Mouse (Mus musculus): Measurements from ENCODE around the gene 4933406M09Rik. TPM values are rescaled to one million over a fixed set of nuclear protein-coding genes. Genes with fewer than 3 reads are reported as not detected.

Gene 4933406M09Rik
- polyA plus RNA-seq, 1 experiment from 2014 or later = not detected

GRCm38 (mm10) chr1:134353326-134353725 lies 32.4 kb upstream of the 4933406M09Rik start:
- Histone ChIP-seq H3K27ac (no peak overlapping the region), H3K9me3 (no peaks in the 10 kb centered on the region), H3K4me1 (replicated peaks) (no peaks in the 10 kb centered on the region), H3K27me3 (ENCODE audit: insufficient read depth, poor library complexity, severe bottlenecking) (no peaks in the 10 kb centered on the region), H3K36me3 (peaks cover 97% of the 10 kb centered on the region), H3K4me3 (no peak overlapping the region)
- no peak for DNase-seq (ENCODE audit: low spot score)
- WGBS = 97% methylated on average over 2 of the region's 2 CpGs

- no peak overlapping the region for H3K27ac ChIP-seq
- no peak overlapping the region for H3K4me3 ChIP-seq
- H3K27me3 ChIP-seq (ENCODE audit: insufficient read depth, poor library complexity, severe bottlenecking) = no peaks in the 10 kb centered on the region
- 91% methylated on average over 4 of the region's 4 CpGs for WGBS
- H3K4me1 ChIP-seq (replicated peaks) = peaks cover 13% of the 10 kb centered on the region
- no peaks in the 10 kb centered on the region for H3K9me3 ChIP-seq
- H3K36me3 ChIP-seq = peaks cover 81% of the 10 kb centered on the region
- no peak for DNase-seq (ENCODE audit: low spot score)
Measured at GRCm38 (mm10) chr1:134357461-134357860, 28.3 kb upstream of the 4933406M09Rik start.

- Histone ChIP-seq H3K4me3 (peak overlapping the region; percentile 95), H3K9me3 (no peaks in the 10 kb centered on the region), H3K27me3 (ENCODE audit: insufficient read depth, poor library complexity, severe bottlenecking) (no peaks in the 10 kb centered on the region), H3K27ac (no peak overlapping the region), H3K4me1 (replicated peaks) (peaks cover 16% of the 10 kb centered on the region), H3K36me3 (peaks cover 49% of the 10 kb centered on the region)
- 88% methylated on average over 7 of the region's 7 CpGs for WGBS
- DNase-seq (ENCODE audit: low spot score) = no peak
Measured at GRCm38 (mm10) chr1:134360656-134361055, 25.1 kb upstream of the 4933406M09Rik start.

DNA sequence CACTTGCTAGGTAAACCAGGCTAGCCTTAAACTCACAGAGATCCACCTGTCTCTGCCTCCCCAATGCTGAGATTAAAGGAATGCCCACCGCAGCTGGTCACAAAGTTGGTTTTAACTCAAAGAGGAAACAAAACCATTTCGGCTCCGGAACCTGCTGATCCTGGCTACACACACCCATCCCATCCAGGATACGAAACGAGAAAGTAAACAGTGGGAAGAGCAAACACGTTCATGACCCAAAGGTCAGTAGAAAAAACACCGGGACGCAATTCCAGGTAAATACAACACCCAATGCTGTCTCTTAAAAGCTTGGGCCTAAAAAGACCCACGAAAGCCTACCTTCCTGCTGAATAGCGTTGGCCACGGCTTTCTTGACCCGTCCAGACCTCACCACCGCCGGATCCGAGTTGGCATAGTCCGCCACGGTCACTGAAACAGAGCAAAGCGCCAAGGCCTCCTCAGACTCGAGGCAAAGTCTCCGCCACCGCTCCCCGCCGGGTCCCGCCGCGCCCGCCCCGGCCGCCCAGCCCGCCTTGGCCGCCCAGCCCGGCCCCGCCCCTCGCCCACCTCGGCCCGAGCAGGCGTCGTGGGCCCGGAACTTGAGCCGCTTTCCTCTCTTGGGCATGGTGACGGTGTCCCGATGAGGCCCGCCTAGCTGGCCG lies 24.4 kb upstream of the 4933406M09Rik start:
- Histone ChIP-seq H3K9me3 (no peaks in the 10 kb centered on the region), H3K27me3 (ENCODE audit: insufficient read depth, poor library complexity, severe bottlenecking) (no peaks in the 10 kb centered on the region), H3K27ac (peak overlapping the region; percentile 96), H3K36me3 (peaks cover 43% of the 10 kb centered on the region), H3K4me3 (peak overlapping the region; percentile 95), H3K4me1 (replicated peaks) (peaks cover 16% of the 10 kb centered on the region)
- 2% methylated on average over 44 of the region's 44 CpGs for WGBS
- DNase-seq (ENCODE audit: low spot score) = no peak

- peaks cover 16% of the 10 kb centered on the region for H3K4me1 ChIP-seq (replicated peaks)
- H3K4me3 ChIP-seq = peak within 1 kb of the TSS; percentile 95
- peak; percentile 96 for DNase-seq (ENCODE audit: low spot score)
- peak within 1 kb of the TSS; percentile 96 for H3K27ac ChIP-seq
- WGBS = under 1% methylated on average over 38 of the region's 38 CpGs
- H3K27me3 ChIP-seq (ENCODE audit: insufficient read depth, poor library complexity, severe bottlenecking) = no peaks in the 10 kb centered on the region
- peaks cover 38% of the 10 kb centered on the region for H3K36me3 ChIP-seq
- H3K9me3 ChIP-seq = no peaks in the 10 kb centered on the region
Measured at GRCm38 (mm10) chr1:134361857-134362212, 23.9 kb upstream of the 4933406M09Rik start, which contains the start of gene Tmem183a. Gene Tmem183a (minus strand): TSS chr1:134361979.

GRCm38 (mm10) chr1:134363194-134363593 lies 22.5 kb upstream of the 4933406M09Rik start:
- H3K36me3 ChIP-seq = peaks cover 24% of the 10 kb centered on the region
- peaks cover 16% of the 10 kb centered on the region for H3K4me1 ChIP-seq (replicated peaks)
- DNase-seq (ENCODE audit: low spot score) = no peak
- 84% methylated on average over 4 of the region's 4 CpGs for WGBS
- no peak overlapping the region for H3K27ac ChIP-seq
- no peak overlapping the region for H3K4me3 ChIP-seq
- H3K9me3 ChIP-seq = no peaks in the 10 kb centered on the region
- H3K27me3 ChIP-seq (ENCODE audit: insufficient read depth, poor library complexity, severe bottlenecking) = no peaks in the 10 kb centered on the region

- no peaks in the 10 kb centered on the region for H3K27me3 ChIP-seq (ENCODE audit: insufficient read depth, poor library complexity, severe bottlenecking)
- peaks cover 2% of the 10 kb centered on the region for H3K36me3 ChIP-seq
- WGBS = 66% methylated on average over 5 of the region's 5 CpGs
- no peak overlapping the region for H3K4me3 ChIP-seq
- H3K4me1 ChIP-seq (replicated peaks) = peaks cover 14% of the 10 kb centered on the region
- no peak for DNase-seq (ENCODE audit: low spot score)
- no peak overlapping the region for H3K27ac ChIP-seq
- peaks cover 8% of the 10 kb centered on the region for H3K9me3 ChIP-seq
Measured at GRCm38 (mm10) chr1:134365491-134365890, 20.2 kb upstream of the 4933406M09Rik start.

DNA sequence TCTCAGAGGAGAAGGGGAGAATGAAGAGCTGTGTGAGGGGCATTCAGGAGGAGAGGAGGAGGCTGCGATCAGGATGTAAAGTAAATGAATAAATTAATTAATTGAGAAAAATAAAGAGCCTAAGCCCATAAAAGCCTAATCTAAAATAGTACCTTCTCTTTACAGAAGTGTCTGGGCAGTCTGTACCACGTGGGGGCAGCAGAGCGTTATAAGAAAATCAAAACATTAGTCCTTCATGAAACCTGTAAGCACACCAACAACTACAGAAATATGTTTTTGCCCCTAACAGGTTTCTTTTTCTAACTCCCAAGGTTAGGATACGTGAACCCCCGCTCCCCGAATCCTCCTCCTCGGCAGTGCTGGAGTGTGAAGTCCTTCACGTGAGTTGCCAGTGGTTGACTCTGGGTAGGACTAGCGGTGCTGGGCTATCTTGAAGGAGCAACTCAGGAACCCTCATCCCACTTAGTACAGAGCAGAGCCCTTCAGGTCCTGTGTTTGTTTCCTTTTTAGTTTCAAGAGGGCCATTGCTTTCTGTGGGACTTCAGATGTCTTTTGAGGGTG lies 16.9 kb upstream of the 4933406M09Rik start:
- Histone ChIP-seq H3K4me1 (replicated peaks) (no peaks in the 10 kb centered on the region), H3K27ac (no peak overlapping the region), H3K36me3 (no peaks in the 10 kb centered on the region), H3K9me3 (peaks cover 12% of the 10 kb centered on the region), H3K27me3 (ENCODE audit: insufficient read depth, poor library complexity, severe bottlenecking) (no peaks in the 10 kb centered on the region), H3K4me3 (no peak overlapping the region)
- 53% methylated on average over 9 of the region's 9 CpGs for WGBS
- peak; percentile 35 for DNase-seq (ENCODE audit: low spot score)

GRCm38 (mm10) chr1:134374124-134374523 lies 11.6 kb upstream of the 4933406M09Rik start:
- 82% methylated on average over 2 of the region's 2 CpGs for WGBS
- H3K4me1 ChIP-seq (replicated peaks) = no peaks in the 10 kb centered on the region
- H3K9me3 ChIP-seq = peaks cover 12% of the 10 kb centered on the region
- no peak for DNase-seq (ENCODE audit: low spot score)
- no peak overlapping the region for H3K4me3 ChIP-seq
- no peak overlapping the region for H3K27ac ChIP-seq
- H3K27me3 ChIP-seq (ENCODE audit: insufficient read depth, poor library complexity, severe bottlenecking) = no peaks in the 10 kb centered on the region
- no peaks in the 10 kb centered on the region for H3K36me3 ChIP-seq

DNA sequence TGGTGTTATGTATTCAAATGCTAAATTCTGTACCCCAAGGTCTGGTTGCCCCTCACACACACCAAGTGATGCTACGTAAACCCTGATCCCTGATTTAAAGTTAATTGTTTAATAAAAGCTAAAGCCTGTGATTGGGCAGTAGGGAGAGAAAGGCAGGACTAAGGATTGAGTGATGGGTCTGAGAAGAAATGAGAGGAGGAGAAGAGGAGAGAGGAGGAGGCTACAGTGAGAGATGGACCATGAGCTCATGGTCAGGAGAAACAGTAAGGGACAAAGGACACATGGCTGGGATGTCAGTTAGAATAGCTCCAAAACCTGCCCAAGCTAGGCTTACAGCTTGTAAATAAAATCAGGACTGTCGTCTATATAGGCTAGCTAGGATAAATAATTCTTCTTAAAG lies 4.7 kb upstream of the 4933406M09Rik start:
- Histone ChIP-seq H3K9me3 (peaks cover 3% of the 10 kb centered on the region; the same call in 1 of the 2 replicates), H3K4me3 (no peak overlapping the region), H3K36me3 (no peaks in the 10 kb centered on the region), H3K27me3 (ENCODE audit: insufficient read depth, poor library complexity, severe bottlenecking) (no peaks in the 10 kb centered on the region), H3K4me1 (replicated peaks) (peaks cover 12% of the 10 kb centered on the region; the same call in 1 of the 2 replicates), H3K27ac (no peak overlapping the region)
- DNase-seq (ENCODE audit: low spot score) = no peak
- 88% methylated on average over 2 of the region's 2 CpGs for WGBS

DNA sequence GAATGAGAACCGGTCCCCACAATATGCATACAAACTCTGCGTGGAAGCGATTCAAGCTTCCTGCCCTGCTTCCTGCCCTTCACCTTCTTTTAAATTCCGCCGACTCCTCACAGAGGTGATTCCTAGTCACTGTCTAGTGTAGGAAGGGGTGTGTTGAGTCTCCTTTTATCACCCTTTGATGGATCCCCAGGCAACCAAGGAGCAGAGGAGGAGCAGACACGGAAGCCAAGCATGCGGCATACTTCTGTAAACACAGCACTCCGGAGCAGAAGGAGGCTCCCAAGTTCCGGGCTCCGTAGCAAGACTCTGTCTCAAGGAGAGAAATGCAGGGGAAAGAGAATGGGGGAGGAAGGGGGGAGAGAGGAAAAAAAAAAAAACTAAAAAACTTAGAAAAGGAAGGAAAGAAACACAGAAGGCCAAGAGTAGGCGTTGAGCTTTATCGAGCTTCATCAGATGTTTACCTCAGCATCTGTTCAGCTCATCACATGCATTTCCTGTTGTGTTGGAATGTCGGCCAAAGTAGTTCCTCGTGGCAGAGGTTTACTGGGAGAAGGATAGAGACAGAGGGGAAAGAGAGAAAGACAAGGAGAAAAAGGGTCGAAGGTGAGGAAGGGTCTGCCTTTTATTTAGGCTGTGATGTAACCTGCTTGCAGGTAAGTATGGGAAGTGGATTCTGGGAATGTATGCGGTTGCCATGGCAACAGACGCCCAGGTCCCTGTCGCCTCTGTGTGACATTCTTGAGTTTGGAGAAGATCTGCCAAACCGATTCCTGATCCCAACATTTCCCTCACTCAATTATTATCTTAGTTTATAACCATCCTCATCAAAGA lies 3.7 kb upstream of the 4933406M09Rik start:
- H3K27me3 ChIP-seq (ENCODE audit: insufficient read depth, poor library complexity, severe bottlenecking) = no peaks in the 10 kb centered on the region
- 12% methylated on average over 19 of the region's 19 CpGs for WGBS
- DNase-seq (ENCODE audit: low spot score) = peak; percentile 12
- H3K4me3 ChIP-seq = peak overlapping the region; percentile 43
- peaks cover 3% of the 10 kb centered on the region; the same call in 1 of the 2 replicates for H3K9me3 ChIP-seq
- H3K4me1 ChIP-seq (replicated peaks) = peaks cover 12% of the 10 kb centered on the region; the same call in 1 of the 2 replicates
- H3K36me3 ChIP-seq = no peaks in the 10 kb centered on the region
- H3K27ac ChIP-seq = peak overlapping the region; percentile 35; the same call in 1 of the 2 replicates

DNA sequence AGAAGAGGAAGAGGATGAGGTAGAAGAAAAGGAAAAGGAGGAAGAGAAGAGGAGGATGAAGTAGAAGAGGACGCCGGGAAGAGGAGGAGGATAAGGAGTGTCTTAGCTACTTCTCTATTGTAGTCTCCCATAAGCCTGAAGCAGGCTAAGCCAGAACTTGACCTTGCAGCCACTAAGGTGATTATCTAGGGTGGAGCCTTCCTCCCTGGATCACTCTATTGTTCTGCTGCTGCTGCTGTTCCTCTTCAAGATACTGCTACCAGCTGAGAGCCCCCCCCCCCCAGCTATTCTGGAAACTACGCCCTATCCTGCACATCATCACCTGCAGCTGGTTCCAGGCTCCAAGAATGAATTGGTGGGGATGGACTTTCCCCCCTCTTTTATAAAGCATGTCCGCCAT lies 1.2 kb upstream of the 4933406M09Rik start:
- no peak for DNase-seq (ENCODE audit: low spot score)
- Histone ChIP-seq H3K9me3 (peaks cover 3% of the 10 kb centered on the region; the same call in 1 of the 2 replicates), H3K27ac (no peak overlapping the region), H3K4me3 (no peak overlapping the region), H3K36me3 (no peaks in the 10 kb centered on the region), H3K27me3 (ENCODE audit: insufficient read depth, poor library complexity, severe bottlenecking) (0 out of 2 replicates have a peak, but pooled peaks cover 2% of the 10 kb centered on the region), H3K4me1 (replicated peaks) (peaks cover 12% of the 10 kb centered on the region; the same call in 1 of the 2 replicates)
- 81% methylated on average over 4 of the region's 4 CpGs for WGBS

DNA sequence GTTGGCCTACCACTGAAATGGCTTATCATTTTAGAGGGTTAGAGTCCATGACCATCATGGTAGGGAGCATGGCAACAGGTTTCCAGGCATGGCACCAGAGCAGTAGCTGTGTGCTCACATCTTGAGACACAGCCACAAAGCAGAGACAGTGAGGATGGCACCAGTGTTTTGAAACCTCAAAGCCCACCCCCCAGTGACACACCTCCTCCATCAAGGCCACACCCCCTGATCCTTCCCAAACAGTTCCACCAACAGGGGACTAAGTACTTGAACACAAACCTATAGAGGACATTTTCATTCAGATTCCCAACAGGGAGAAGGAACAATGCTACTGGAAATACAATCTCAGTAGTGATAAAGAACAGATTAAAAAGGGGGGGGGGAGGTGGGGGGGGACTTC lies 564 bp upstream of the 4933406M09Rik start:
- no peak for DNase-seq (ENCODE audit: low spot score)
- Histone ChIP-seq H3K9me3 (peaks cover 3% of the 10 kb centered on the region; the same call in 1 of the 2 replicates), H3K36me3 (no peaks in the 10 kb centered on the region)

More for the DNA sequence above, 564 bp upstream of the 4933406M09Rik start:
- Histone ChIP-seq H3K27ac (no peak overlapping the region), H3K27me3 (ENCODE audit: insufficient read depth, poor library complexity, severe bottlenecking) (0 out of 2 replicates have a peak, but pooled peaks cover 4% of the 10 kb centered on the region), H3K4me1 (replicated peaks) (peaks cover 12% of the 10 kb centered on the region; the same call in 1 of the 2 replicates), H3K4me3 (no peak overlapping the region)

Measured in hindbrain, embryonic 10.5 days (tissue).